Mouse (Mus musculus) frontal cortex, postnatal 14 days (tissue): ENCODE results near the gene Gm3591.
"Not testable (repeated sequence)": the region's sequence is repeated elsewhere in the genome, so short reads cannot be mapped to it uniquely, and the experiment has no call there.

Experiments
- DNase-seq, 2 experiments: peaks; one replicate each; pipeline ENCODE4 v3.0.0; 2022; ENCODE audit warnings: low spot score in 2 of 2

The Gm3591 gene

GRCm38 (mm10) chr14:6412382-6412781, at the start of gene Gm3591:
Gm3591 (minus strand) TSS chr14:6412482.
- not testable (repeated sequence) for DNase-seq

- DNase-seq, result not testable (repeated sequence)
These were observed 32.2 kb upstream of the Gm3591 start, which contains the start of gene Gm3594 for GRCm38 (mm10) chr14:6444511-6444910. Gm3594 (minus strand) TSS chr14:6444611.

- DNase-seq, result not testable (repeated sequence)
These were observed 28.5 kb upstream of the Gm3591 start for GRCm38 (mm10) chr14:6440774-6441173.

- DNase-seq, result not testable (repeated sequence)
These were observed 27.9 kb upstream of the Gm3591 start for GRCm38 (mm10) chr14:6440206-6440605.

GRCm38 (mm10) chr14:6426766-6427165, 14.5 kb upstream of the Gm3591 start:
- not testable (repeated sequence) for DNase-seq

- DNase-seq, result not testable (repeated sequence)
These were observed 14.1 kb upstream of the Gm3591 start for GRCm38 (mm10) chr14:6426353-6426752.

GRCm38 (mm10) chr14:6390219-6390618, 22.1 kb downstream of the Gm3591 start, which contains the start of gene Gm16440:
Gm16440 (minus strand) TSS chr14:6390319.
- not testable (repeated sequence) for DNase-seq
